Mouse (Mus musculus): ENCODE results near the gene Fgf13. TPM values are rescaled to one million over a fixed set of nuclear protein-coding genes. Genes with fewer than 3 reads are reported as not detected.
A peak's percentile ranks its signal among the peaks of the same experiment; 100 is the strongest.

Fgf13 gene
- polyA plus RNA-seq, 1 experiment from 2014 or later: 26.2 TPM

DNA sequence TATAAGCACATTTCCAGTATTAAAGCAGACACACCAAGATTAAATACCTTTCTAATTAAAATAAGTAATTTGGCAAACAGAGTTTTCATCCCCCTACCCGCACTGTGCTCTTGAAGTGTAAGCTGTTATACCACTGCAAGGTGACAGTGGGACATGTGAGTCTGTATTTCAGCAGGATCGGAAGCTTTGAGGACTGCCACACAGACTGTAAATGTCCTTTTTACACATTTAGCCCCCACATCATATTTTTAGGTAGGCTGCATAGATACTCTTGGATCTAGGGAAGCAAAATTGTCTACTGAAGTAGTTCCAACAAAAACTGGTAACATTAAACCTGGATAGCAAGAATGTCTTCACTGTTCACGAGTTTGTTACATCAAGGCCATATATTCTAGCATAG lies 495.8 kb downstream of the Fgf13 start:
- no peak overlapping the region for H3K27ac ChIP-seq (ENCODE audit: low read length)
- no peak overlapping the region for H3K4me3 ChIP-seq (ENCODE audit: low read length)
- H3K4me2 ChIP-seq (ENCODE audit: low read depth, low read length): no peak overlapping the region
- no peaks in the 10 kb centered on the region for H3K4me1 ChIP-seq (ENCODE audit: control insufficient read depth, insufficient read depth, low read length)
- H3K27me3 ChIP-seq (replicated peaks; ENCODE audit: control insufficient read depth, insufficient read depth, low read length): no peaks in the 10 kb centered on the region
- no peak overlapping the region for H3K9ac ChIP-seq (ENCODE audit: low read depth, low read length)
- ATAC-seq: no peak
- H3K36me3 ChIP-seq (ENCODE audit: control insufficient read depth, insufficient read depth, low read length): no peaks in the 10 kb centered on the region
- no peaks in the 10 kb centered on the region for H3K9me3 ChIP-seq (ENCODE audit: control insufficient read depth, low read length)
- 86% methylated on average over 3 of the region's 3 CpGs for WGBS

DNA sequence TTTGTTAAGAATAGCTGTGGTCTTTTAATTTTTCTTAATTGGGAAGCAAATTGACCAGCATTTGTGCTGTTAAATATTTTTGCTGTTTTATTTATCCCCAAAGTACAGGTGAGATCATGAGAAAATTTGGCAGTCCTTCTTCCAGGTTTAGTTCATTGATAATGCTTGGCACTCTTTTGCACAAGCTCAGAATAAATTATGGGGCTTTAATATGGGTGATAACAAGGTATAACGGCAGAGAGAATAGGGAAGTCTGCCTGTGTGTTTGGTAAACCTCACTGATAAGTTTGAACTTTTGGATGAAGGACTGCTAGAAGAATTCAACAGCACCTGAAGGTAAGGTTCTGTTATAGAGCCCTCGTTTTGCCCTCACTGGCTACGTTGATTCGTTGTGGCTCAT lies 504.7 kb downstream of the Fgf13 start:
- Histone ChIP-seq H3K4me1 (ENCODE audit: control insufficient read depth, insufficient read depth, low read length) (no peaks in the 10 kb centered on the region), H3K36me3 (ENCODE audit: control insufficient read depth, insufficient read depth, low read length) (no peaks in the 10 kb centered on the region), H3K27me3 (replicated peaks; ENCODE audit: control insufficient read depth, insufficient read depth, low read length) (no peaks in the 10 kb centered on the region), H3K27ac (ENCODE audit: low read length) (no peak overlapping the region), H3K4me2 (ENCODE audit: low read depth, low read length) (no peak overlapping the region), H3K9ac (ENCODE audit: low read depth, low read length) (no peak overlapping the region), H3K9me3 (ENCODE audit: control insufficient read depth, low read length) (no peaks in the 10 kb centered on the region), H3K4me3 (ENCODE audit: low read length) (no peak overlapping the region)
- ATAC-seq: no peak
- 80% methylated on average over 4 of the region's 4 CpGs for WGBS

DNA sequence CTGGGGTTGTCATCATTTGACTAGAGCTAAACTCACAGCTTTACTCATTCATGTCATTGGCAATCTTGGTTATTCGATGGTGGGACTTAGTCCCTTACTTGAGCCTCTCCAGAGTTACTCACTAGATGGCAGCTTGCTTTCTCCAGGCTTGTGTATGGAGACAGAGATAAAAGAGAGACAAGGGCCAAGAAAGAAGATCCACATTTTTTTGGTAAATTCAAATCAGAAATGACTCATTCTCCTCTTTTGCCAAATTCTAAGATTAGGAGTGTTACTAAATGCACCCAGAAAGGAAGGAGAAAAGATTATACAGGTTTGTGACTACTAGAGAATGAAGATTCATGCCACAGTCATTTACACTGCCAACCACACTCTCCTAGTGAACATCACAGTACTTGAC lies 532.9 kb downstream of the Fgf13 start:
- Histone ChIP-seq H3K36me3 (ENCODE audit: control insufficient read depth, insufficient read depth, low read length) (no peaks in the 10 kb centered on the region), H3K27me3 (replicated peaks; ENCODE audit: control insufficient read depth, insufficient read depth, low read length) (no peaks in the 10 kb centered on the region), H3K4me2 (ENCODE audit: low read depth, low read length) (no peak overlapping the region), H3K4me3 (ENCODE audit: low read length) (no peak overlapping the region), H3K27ac (ENCODE audit: low read length) (no peak overlapping the region), H3K9me3 (ENCODE audit: control insufficient read depth, low read length) (no peaks in the 10 kb centered on the region), H3K4me1 (ENCODE audit: control insufficient read depth, insufficient read depth, low read length) (no peaks in the 10 kb centered on the region), H3K9ac (ENCODE audit: low read depth, low read length) (no peak overlapping the region)
- no peak for ATAC-seq
- WGBS: 83% methylated on average over 1 of the region's 1 CpGs

MicroRNAs within 50 kb of the gene (microRNA counts, 519-probe panel; counts per million panel counts)
- 1,344 counts per million, percentile 8 among the panel's probes with 10 or more counts for microRNA mmu-miR-504

Small RNA genes lying within 50 kb of the gene (microRNA-seq; reads per million reads assigned to microRNA genes)
- gene Mir504: 5.7 reads per million, percentile 17 among the genes with 10 or more reads in this experiment
